Mouse (Mus musculus): ENCODE data around the gene Uvrag.

The Uvrag gene

GRCm38 (mm10) chr7:98939194-98939593 is 201.7 kb downstream of the Uvrag start:
- DNase-seq (ENCODE audit: low read depth in 1 of 2, low spot score in 2 of 2): no peak

- DNase-seq (ENCODE audit: low read depth in 1 of 2, low spot score in 2 of 2): no peak
These were observed 202.3 kb downstream of the Uvrag start for GRCm38 (mm10) chr7:98938621-98939020.

DNA sequence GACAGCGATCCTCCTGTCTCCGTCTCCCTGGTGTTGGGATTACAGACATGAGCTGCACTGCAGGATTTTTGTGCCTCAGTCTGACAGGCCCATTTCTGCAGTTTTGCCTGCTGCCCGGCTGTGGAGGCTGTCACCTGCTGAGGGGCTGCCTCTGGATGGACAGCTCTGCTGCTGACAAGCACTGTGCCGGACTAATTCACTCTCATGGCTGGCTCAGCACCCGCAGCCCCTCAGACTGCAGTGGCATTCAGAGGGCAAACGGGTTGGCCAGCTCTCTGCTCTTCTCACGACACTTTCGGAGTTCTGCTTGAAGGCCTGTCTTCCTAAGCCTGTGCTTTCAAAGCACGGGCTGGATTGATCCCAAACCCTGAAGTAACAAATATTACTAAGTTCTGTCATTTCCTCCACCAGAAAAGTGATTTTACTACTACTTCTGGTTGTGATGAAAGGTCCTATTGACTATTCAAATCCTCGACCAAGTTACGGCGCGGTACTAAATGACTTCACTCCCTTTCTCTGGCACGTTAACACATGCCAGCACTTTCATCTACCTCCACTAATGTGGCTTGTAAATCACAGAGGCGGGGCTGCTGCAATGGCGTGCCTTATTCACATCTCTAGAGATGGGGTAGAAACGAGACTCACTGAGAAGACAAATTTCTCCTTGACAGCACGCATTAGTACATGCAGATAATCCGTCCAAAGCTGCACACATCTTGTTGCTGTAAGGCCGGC is 203.7 kb downstream of the Uvrag start:
- no peak for DNase-seq (ENCODE audit: low read depth in 1 of 2, low spot score in 2 of 2)

DNA sequence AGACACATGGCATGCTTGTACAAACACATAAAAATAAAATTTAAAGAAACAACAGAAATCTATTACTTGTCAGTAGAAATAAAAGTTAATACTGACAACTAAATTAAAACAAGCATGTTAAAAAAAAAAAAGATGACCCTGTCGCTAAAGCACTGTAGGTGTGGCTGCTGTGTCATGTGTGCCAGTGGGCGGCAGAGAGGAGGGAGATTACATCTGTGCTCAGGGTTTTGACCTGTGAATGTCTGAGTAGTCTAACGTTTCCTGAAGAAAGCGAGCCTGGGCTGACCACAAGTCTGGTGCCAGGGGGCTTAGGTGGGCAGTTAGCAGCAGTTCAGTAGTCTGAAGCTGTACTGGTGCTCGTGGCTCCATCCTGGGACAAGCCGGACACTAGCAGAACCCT is 205.2 kb downstream of the Uvrag start:
- no peak for DNase-seq (ENCODE audit: low read depth in 1 of 2, low spot score in 2 of 2)

DNA sequence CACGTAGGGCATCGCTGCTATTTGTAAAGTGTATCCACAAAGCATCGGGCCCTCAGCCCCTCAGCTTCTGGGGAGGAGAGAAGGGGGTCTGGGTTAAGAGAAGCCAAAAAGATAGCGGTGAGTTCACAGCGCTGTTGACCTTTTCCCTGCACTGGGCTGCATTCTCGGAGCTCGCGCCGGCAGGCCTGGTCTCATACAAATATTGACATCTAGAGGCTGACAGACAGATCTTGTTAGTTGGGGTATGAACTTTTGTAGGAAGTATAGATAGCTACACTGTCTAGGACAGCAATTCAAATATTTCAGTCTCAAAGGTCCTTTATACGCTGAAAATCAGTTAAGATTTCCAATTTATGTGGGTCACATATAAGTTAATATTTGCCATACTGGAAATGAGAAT is 205.7 kb downstream of the Uvrag start:
- no peak for DNase-seq (ENCODE audit: low read depth in 1 of 2, low spot score in 2 of 2)

DNA sequence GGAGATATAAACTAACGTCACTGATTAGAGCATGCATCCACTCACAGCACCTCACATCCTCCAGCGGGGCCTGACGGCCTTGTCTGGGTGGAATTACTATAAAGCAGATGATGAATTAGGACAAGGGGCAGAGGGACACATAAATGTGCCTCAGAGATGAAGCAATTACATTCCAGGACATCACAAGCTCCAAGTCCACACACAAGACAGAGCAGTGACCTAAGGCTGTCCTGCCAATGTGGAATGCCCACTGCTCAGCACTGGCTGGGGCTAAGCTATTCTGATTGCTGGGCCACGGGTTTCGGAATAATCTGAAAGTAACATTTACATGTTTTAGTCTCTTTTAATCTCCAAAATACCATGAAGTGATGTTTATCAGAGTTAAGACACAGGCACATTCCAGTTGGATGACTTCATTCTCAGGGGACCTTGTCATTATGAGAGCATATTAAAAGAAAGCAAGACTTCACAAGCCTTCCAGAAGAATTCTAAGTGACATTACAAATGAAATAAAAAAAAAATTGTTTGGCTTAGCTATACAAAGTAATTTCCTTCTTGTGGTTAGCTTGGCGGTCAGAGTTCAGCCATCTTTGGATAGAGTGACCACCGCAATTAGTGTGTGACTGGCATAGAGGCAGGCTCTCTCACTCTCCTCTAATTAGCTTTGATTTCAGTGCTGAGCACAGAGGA is 212.5 kb downstream of the Uvrag start:
- DNase-seq (ENCODE audit: low read depth in 1 of 2, low spot score in 2 of 2): no peak

DNA sequence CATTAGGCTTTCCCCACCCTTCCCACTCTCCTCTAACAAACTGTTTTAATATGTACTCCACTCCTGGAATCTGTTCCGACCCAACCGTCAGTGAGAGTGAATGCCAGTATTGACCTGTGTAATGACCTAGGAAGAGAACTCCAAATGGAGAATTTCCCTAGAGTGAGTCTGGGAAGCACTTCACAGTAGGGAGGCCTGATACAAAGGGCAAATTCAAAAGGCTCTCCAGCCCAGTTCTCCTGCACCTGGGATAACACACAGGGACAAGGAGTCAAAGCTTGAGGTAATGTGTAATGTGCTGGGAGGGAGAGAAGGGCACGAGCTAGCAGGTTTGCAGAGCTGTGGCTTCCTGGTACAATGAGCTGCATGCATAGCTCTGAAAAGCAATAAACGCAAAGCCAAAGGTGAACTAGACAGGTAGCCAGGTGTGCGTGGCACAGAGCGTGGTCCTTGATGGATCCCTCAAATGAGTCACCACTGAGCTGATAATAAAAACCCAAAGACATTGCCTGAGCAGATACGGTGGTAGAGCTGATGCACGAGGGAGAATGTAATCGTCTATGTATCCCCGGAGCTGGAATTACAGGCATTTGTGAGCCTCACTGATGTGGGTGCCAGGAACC is 213.9 kb downstream of the Uvrag start:
- DNase-seq (ENCODE audit: low read depth in 1 of 2, low spot score in 2 of 2): no peak

GRCm38 (mm10) chr7:98924380-98924869 is 216.5 kb downstream of the Uvrag start:
- no peak for DNase-seq (ENCODE audit: low read depth in 1 of 2, low spot score in 2 of 2)

DNA sequence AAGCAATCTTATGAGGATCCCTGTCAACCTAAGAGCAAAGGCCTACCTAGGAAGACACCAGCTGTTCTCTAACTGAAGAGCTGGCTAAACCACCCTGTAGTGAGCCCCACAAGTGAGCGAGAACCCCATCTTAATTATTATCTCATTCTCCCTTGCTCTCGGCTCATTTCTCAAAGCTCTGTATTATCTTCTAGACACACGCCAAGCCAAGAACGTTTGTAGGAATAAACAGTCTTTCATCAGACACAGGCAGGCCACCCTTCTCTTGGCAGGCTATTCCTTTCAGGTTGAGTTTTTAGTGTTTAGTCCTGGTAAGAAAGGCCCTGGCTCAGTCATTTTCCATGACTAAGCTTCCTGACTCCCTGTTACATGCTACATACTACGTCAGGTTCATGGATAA is 218.0 kb downstream of the Uvrag start:
- no peak for DNase-seq (ENCODE audit: low read depth in 1 of 2, low spot score in 2 of 2)

DNA sequence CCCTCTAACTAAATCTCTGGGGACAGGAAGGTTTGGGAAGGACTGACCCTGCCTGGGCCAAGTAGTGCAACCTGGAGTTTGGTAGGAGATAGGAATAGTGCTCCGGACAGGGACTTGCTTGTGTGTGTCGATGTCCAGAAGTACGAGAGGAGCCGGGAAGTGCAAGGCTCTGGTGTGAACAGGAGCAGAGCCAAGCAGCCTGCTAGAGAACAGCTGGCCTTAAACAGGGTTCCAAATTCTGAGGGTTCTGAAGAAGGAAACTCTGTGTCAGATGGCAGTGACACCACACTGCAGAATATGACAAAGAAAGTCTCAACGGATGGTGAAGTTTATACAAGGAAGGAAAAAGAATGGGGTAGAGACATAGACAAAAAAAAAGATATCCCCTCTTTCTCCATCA is 223.5 kb downstream of the Uvrag start:
- DNase-seq (ENCODE audit: low read depth in 1 of 2, low spot score in 2 of 2): no peak

DNA sequence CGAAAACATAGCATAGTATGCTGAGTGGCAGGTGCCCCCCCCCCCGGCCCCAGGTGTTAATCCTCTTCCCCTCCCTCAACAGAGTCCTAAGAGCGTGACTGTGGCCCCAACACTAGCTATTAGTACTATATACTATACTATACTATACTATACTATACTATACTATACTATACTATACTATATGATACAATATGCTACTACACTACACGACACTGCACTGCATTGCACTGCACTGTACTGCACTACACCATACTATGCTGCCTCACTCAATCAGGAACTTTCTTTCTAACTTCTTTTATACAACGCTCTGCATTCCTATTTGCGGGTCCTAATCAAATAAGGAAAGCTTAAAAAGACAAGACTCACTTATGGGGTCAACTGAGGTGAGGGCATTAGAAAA is 224.4 kb downstream of the Uvrag start:
- DNase-seq (ENCODE audit: low read depth in 1 of 2, low spot score in 2 of 2): no peak

- no peak for DNase-seq (ENCODE audit: low read depth in 1 of 2, low spot score in 2 of 2)
These were observed 228.0 kb downstream of the Uvrag start for GRCm38 (mm10) chr7:98912953-98913360.

- no peak for DNase-seq (ENCODE audit: low read depth in 1 of 2, low spot score in 2 of 2)
These were observed 229.7 kb downstream of the Uvrag start for GRCm38 (mm10) chr7:98911276-98911675.

GRCm38 (mm10) chr7:98910712-98911111 is 230.2 kb downstream of the Uvrag start:
- no peak for DNase-seq (ENCODE audit: low read depth in 1 of 2, low spot score in 2 of 2)

- DNase-seq (ENCODE audit: low read depth in 1 of 2, low spot score in 2 of 2): no peak
These were observed 230.8 kb downstream of the Uvrag start for GRCm38 (mm10) chr7:98910164-98910563.

GRCm38 (mm10) chr7:98907476-98907875 is 233.5 kb downstream of the Uvrag start:
- DNase-seq (ENCODE audit: low read depth in 1 of 2, low spot score in 2 of 2): no peak

DNA sequence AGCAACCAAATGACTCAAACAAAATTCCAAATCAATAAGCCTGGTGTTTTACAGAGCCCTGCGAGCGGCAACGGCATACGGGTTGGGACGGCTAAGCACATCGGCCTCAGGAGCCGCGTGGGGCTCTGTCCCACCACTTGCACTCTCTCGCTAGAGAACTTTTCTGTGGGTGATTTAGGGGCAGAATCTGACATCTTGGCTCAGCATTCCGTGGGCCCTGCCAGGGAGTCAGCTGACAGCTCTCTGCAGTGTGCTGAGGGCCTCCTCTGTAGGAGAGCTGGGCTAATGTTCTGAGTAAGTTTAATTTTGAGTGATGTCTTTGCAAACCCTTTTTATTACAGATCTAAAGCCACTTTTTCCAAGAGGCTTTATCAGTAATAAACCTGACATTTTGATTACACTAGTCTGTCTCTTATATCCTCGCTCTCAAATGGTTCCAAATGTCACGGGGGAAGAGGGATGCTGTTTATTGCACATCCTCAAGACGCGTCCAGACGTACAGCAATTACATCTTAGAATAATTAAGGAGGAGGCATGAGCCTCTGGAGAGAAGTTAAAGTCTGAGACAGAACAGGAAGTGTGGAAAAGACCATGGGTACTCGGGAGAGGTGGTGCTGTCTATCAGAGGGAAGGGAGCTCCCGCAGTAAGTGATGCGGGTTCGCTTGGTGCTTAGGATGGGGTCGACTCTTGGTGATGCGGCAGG is 236.1 kb downstream of the Uvrag start:
- no peak for DNase-seq (ENCODE audit: low read depth in 1 of 2, low spot score in 2 of 2)

DNA sequence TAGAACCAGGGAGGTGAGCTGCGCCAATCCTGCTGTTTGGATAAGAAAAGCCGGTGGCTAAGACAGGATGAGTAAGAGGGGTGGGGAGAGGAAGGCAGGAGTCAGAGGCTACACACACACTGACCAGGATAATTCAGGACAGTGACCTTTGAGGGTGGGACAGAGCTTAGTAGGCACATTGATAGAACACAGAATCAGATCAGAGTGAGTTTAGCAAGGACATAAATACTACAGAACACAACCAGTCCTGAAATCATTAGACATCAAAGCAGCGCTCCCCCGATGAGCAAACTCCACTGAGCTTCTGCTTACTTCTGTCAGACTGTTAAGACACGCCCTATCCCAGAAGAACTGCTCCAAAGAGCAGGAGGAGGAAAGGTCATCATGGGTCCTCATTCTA is 237.1 kb downstream of the Uvrag start:
- DNase-seq (ENCODE audit: low read depth in 1 of 2, low spot score in 2 of 2): no peak

- no peak for DNase-seq (ENCODE audit: low read depth in 1 of 2, low spot score in 2 of 2)
These were observed 239.8 kb downstream of the Uvrag start for GRCm38 (mm10) chr7:98901120-98901519.

- DNase-seq (ENCODE audit: low read depth in 1 of 2, low spot score in 2 of 2): no peak
These were observed 241.1 kb downstream of the Uvrag start for GRCm38 (mm10) chr7:98899815-98900214.

DNA sequence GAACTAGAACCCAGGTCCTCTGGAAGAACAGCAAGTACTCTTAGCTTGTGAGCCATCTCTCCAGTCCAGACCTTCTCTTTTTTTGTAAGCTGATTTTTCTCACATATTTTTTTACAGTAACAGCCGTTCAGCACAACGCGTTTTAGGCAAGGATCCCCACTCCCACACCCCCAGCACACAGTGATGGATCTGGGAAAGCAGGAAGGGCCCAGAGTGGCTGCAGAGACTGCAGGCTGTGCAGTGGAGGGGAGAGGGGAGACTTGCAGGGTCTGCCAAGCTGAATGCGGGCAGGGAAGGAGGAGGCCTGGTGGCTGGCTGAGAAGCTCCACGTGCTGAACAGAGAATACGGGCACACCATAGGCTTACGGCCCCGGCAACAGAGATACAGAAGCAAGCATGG is 243.6 kb downstream of the Uvrag start:
- no peak for DNase-seq (ENCODE audit: low read depth in 1 of 2, low spot score in 2 of 2)
